Mouse (Mus musculus): ENCODE data around the gene Ifnk. TPM values are rescaled to one million over a fixed set of nuclear protein-coding genes. Genes with fewer than 3 reads are reported as not detected.

The Ifnk gene
- not detected in 2 replicates for polyA plus RNA-seq (2012; rRNA removed)

DNA sequence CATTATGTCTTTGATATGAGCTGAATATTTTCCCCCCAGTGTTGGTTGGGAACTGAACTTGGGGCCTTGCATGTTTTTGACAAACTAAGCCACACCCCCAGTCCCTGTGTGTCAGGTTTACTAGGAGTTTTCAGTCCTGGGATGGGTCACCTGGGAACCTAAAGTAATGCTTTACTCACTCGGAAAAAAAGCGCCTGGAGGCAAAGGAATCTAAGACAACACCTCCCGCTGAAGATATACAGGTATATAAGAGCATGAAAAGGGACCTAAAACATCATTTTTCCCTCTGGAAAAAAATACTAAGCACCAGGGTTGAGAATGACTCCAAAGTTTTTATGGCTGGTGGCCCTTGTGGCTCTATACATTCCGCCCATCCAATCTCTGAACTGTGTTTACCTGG is at the start of gene Ifnk:
Gene Ifnk (plus strand): TSS at position 301 of the 400 bp plus-strand sequence.
- 90% methylated on average over 4 of the region's 4 CpGs for WGBS
- Histone ChIP-seq H3K4me1 (ENCODE audit: control insufficient read depth, insufficient read depth, low read length) (no peaks in the 10 kb centered on the region), H3K27me3 (ENCODE audit: control insufficient read depth, insufficient read depth, low read length) (no peaks in the 10 kb centered on the region; the same call in 1 of the 2 replicates), H3K4me3 (replicated peaks; ENCODE audit: insufficient read depth, low read depth, low read length) (no peak within 1 kb of the TSS), H3K27ac (ENCODE audit: insufficient read depth, low read length) (no peak within 1 kb of the TSS)
- DNase-seq: no peak
- TF ChIP-seq CTCF (IDR thresholded peaks at IDR 0.05; ENCODE audit: borderline replicate concordance, insufficient read depth, low read depth, low read length) (no peak), POLR2A (IDR thresholded peaks at IDR 0.05; ENCODE audit: borderline replicate concordance, insufficient read depth, low read length) (no peak)

DNA sequence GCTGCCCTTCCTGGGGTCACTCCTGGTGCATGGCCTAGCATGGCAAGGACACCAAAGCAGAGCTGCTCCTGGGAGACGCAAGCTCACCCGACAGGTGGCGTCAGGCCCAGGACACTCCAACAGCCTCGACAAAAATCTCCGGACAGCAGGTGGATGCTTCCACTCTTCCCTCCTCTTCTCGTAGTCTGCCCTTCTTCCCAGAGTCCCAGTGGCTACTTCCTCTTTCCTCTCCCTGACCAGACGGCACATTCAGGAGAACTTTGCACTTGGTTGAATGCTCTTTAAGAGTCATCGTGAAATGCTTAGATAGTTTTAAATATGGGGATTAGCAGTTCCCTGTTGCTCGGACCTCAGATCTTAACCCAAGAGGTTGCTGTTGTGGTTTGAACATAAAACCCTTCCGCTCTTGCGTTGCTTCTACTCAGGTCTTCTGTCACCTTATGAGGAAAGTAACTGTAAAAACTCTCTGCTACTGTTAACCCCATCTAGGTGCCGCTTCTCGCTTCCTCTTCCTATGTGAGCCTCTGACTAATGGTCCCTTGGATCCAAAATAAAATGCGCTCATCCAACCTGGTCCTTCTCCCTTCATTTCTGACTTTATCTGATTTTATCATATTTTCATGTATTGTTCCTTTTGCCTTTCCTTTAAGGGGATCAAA is 46.6 kb upstream of the Ifnk start:
- TF ChIP-seq CTCF (IDR thresholded peaks at IDR 0.05; ENCODE audit: borderline replicate concordance, insufficient read depth, low read depth, low read length): no peak
- TF ChIP-seq POLR2A (IDR thresholded peaks at IDR 0.05; ENCODE audit: borderline replicate concordance, insufficient read depth, low read length): no peak
- Histone ChIP-seq H3K27me3 (ENCODE audit: control insufficient read depth, insufficient read depth, low read length) (no peaks in the 10 kb centered on the region), H3K4me3 (replicated peaks; ENCODE audit: insufficient read depth, low read depth, low read length) (no peak overlapping the region), H3K27ac (ENCODE audit: insufficient read depth, low read length) (no peak overlapping the region), H3K4me1 (ENCODE audit: control insufficient read depth, insufficient read depth, low read length) (no peaks in the 10 kb centered on the region)
- no peak for DNase-seq
- WGBS: 69% methylated on average over 14 of the region's 14 CpGs

DNA sequence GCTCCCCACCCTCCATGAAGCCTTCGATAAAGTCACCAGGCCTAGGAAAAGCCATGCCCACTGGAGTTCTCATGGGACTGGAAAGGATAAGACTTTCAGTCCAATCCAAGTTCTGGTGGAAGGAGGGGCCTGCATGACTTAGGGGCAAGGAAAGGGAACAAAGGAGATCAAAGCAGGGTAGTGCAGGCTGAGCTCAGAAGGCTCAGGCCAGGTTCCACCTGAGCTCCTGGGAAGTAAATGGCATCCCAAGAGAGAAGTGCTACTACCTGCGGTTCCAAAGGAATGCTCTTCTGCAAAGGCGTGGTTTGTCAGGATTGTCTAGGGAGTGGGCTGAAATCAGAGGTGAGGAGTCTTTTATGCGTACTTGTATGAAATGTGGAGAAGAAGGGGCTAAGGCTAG is 39.4 kb upstream of the Ifnk start:
- 87% methylated on average over 4 of the region's 4 CpGs for WGBS
- TF ChIP-seq POLR2A (IDR thresholded peaks at IDR 0.05; ENCODE audit: borderline replicate concordance, insufficient read depth, low read length) (no peak), CTCF (IDR thresholded peaks at IDR 0.05; ENCODE audit: borderline replicate concordance, insufficient read depth, low read depth, low read length) (no peak)
- no peak for DNase-seq
- Histone ChIP-seq H3K27me3 (ENCODE audit: control insufficient read depth, insufficient read depth, low read length) (no peaks in the 10 kb centered on the region), H3K4me3 (replicated peaks; ENCODE audit: insufficient read depth, low read depth, low read length) (no peak overlapping the region), H3K4me1 (ENCODE audit: control insufficient read depth, insufficient read depth, low read length) (no peaks in the 10 kb centered on the region; the same call in 1 of the 2 replicates), H3K27ac (ENCODE audit: insufficient read depth, low read length) (no peak overlapping the region)

GRCm38 (mm10) chr4:35113516-35114248 is 38.2 kb upstream of the Ifnk start:
- H3K27me3 ChIP-seq (ENCODE audit: control insufficient read depth, insufficient read depth, low read length): no peaks in the 10 kb centered on the region
- no peak for DNase-seq
- no peak overlapping the region for H3K4me3 ChIP-seq (replicated peaks; ENCODE audit: insufficient read depth, low read depth, low read length)
- no peaks in the 10 kb centered on the region; the same call in 1 of the 2 replicates for H3K4me1 ChIP-seq (ENCODE audit: control insufficient read depth, insufficient read depth, low read length)
- no peak for TF ChIP-seq POLR2A (IDR thresholded peaks at IDR 0.05; ENCODE audit: borderline replicate concordance, insufficient read depth, low read length)
- TF ChIP-seq CTCF (IDR thresholded peaks at IDR 0.05; ENCODE audit: borderline replicate concordance, insufficient read depth, low read depth, low read length): no peak
- no peak overlapping the region for H3K27ac ChIP-seq (ENCODE audit: insufficient read depth, low read length)
- WGBS: 61% methylated on average over 13 of the region's 13 CpGs

GRCm38 (mm10) chr4:35114950-35115349 is 36.9 kb upstream of the Ifnk start:
- TF ChIP-seq CTCF (IDR thresholded peaks at IDR 0.05; ENCODE audit: borderline replicate concordance, insufficient read depth, low read depth, low read length) (no peak), POLR2A (IDR thresholded peaks at IDR 0.05; ENCODE audit: borderline replicate concordance, insufficient read depth, low read length) (no peak)

GRCm38 (mm10) chr4:35115933-35116332 is 35.9 kb upstream of the Ifnk start:
- DNase-seq: no peak
- Histone ChIP-seq H3K4me3 (replicated peaks; ENCODE audit: insufficient read depth, low read depth, low read length) (no peak overlapping the region), H3K27me3 (ENCODE audit: control insufficient read depth, insufficient read depth, low read length) (no peaks in the 10 kb centered on the region), H3K27ac (ENCODE audit: insufficient read depth, low read length) (no peak overlapping the region), H3K4me1 (ENCODE audit: control insufficient read depth, insufficient read depth, low read length) (no peaks in the 10 kb centered on the region; the same call in 1 of the 2 replicates)
- TF ChIP-seq POLR2A (IDR thresholded peaks at IDR 0.05; ENCODE audit: borderline replicate concordance, insufficient read depth, low read length) (no peak), CTCF (IDR thresholded peaks at IDR 0.05; ENCODE audit: borderline replicate concordance, insufficient read depth, low read depth, low read length) (no peak)
- WGBS: 61% methylated on average over 6 of the region's 6 CpGs

More at GRCm38 (mm10) chr4:35114950-35115349, 36.9 kb upstream of the Ifnk start:
- H3K4me1 ChIP-seq (ENCODE audit: control insufficient read depth, insufficient read depth, low read length): no peaks in the 10 kb centered on the region; the same call in 1 of the 2 replicates
- DNase-seq: no peak
- no peak overlapping the region for H3K27ac ChIP-seq (ENCODE audit: insufficient read depth, low read length)
- H3K4me3 ChIP-seq (replicated peaks; ENCODE audit: insufficient read depth, low read depth, low read length): no peak overlapping the region
- no peaks in the 10 kb centered on the region for H3K27me3 ChIP-seq (ENCODE audit: control insufficient read depth, insufficient read depth, low read length)
- 77% methylated on average over 2 of the region's 2 CpGs for WGBS

DNA sequence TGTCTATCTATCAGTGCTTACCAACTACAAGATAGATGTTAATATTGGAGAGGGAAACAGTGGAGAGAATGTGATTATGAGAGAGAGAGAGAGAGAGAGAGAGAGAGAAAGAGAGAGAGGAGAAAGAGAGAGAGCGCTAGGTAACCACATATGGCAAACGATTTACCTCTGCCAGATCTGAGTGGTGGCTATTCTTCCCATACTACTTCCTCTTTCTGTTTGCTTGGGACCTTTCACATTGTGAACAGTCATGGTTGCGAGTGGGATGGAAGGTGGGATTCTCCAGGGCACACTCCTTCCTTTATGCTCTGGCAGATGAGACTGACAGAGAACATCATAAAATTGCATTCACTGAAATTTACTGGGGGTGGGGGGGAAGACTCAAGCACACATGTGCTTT is 34.7 kb upstream of the Ifnk start:
- TF ChIP-seq CTCF (IDR thresholded peaks at IDR 0.05; ENCODE audit: borderline replicate concordance, insufficient read depth, low read depth, low read length): no peak
- no peak for TF ChIP-seq POLR2A (IDR thresholded peaks at IDR 0.05; ENCODE audit: borderline replicate concordance, insufficient read depth, low read length)
- 96% methylated on average over 3 of the region's 3 CpGs for WGBS

More for the DNA sequence above, 34.7 kb upstream of the Ifnk start:
- Histone ChIP-seq H3K4me3 (replicated peaks; ENCODE audit: insufficient read depth, low read depth, low read length) (no peak overlapping the region), H3K27ac (ENCODE audit: insufficient read depth, low read length) (no peak overlapping the region), H3K4me1 (ENCODE audit: control insufficient read depth, insufficient read depth, low read length) (no peaks in the 10 kb centered on the region; the same call in 1 of the 2 replicates), H3K27me3 (ENCODE audit: control insufficient read depth, insufficient read depth, low read length) (no peaks in the 10 kb centered on the region)
- DNase-seq: no peak
